8 mouse cellular contexts compared by ENCODE assay signal in genomic region chr12:25190360-25190759, GRCm38 (mm10).
A peak's percentile ranks its signal among the peaks of the same experiment; 100 is the strongest.
DNase-seq lines count a peak whose midpoint lies in the region.

No protein-coding gene starts in this region.

- intact Hi-C loops in gastrocnemius, postnatal 14 days (cut with DNase I; ENCODE audit: low total_unique reads): no loop called here
- intact Hi-C loops in heart, postnatal 10 days (cut with DNase I): loop anchor here (5.0 kb wide), 1 partner anchor 72 kb away; no protein-coding TSS in a partner anchor

- DNase-seq in gastrocnemius, postnatal 14 days: peak; percentile 53
- DNase-seq in gastrocnemius, adult 8-10 months (ENCODE audit: low spot score in 2 of 2): no peak
- DNase-seq in T-cell, adult 2 months (ENCODE audit: low spot score): peak; percentile 23
- DNase-seq in heart, postnatal 10 days: peak; percentile 61 to 63
- peak; percentile 34 for DNase-seq in lung, postnatal 10 days
- DNase-seq in testis, postnatal 10 days (ENCODE audit: low spot score): no peak
- no peak for DNase-seq in left cerebral cortex, adult 9 months (ENCODE audit: low spot score in 2 of 2)
- no peak for DNase-seq in retina, postnatal 1 day

Comparison
In these comparisons a context has a peak if more than half of its experiments do, and no peak if none do; other contexts are left out.
1. DNase-seq: peak in gastrocnemius, postnatal 14 days (single experiment), T-cell, adult 2 months (single experiment), heart, postnatal 10 days (2 of 2) and lung, postnatal 10 days (single experiment); none in gastrocnemius, adult 8-10 months (0 of 2), testis, postnatal 10 days (single experiment), left cerebral cortex, adult 9 months (0 of 2) and retina, postnatal 1 day (single experiment).